Mouse (Mus musculus): ENCODE results near the gene Ncln. TPM values are rescaled to one million over a fixed set of nuclear protein-coding genes. Genes with fewer than 3 reads are reported as not detected.

Gene Ncln
- polyA plus RNA-seq (2015; fragmentation: Nextera tagmentation; extraction: Ambion mirVana): 56.0 and 62.1 TPM in 2 replicates

- peaks cover 35% of the 10 kb centered on the region for H3K4me1 ChIP-seq (replicated peaks)
- H3K4me2 ChIP-seq: peak within 1 kb of the TSS; percentile 100
- H3K4me3 ChIP-seq: peak within 1 kb of the TSS; percentile 69
- H3K9me3 ChIP-seq: no peaks in the 10 kb centered on the region
- peaks cover 21% of the 10 kb centered on the region for H3K36me3 ChIP-seq
- H3K9ac ChIP-seq: peak within 1 kb of the TSS; percentile 91
- under 1% methylated on average over 44 of the region's 45 CpGs for WGBS
- ATAC-seq (ENCODE audit: low FRiP score): peak; percentile 96
- peak within 1 kb of the TSS; percentile 75 for H3K27ac ChIP-seq
- H3K27me3 ChIP-seq: no peaks in the 10 kb centered on the region
These were observed at the start of gene Ncln for GRCm38 (mm10) chr10:81496264-81496901. Ncln (minus strand) TSS chr10:81496392.

DNA sequence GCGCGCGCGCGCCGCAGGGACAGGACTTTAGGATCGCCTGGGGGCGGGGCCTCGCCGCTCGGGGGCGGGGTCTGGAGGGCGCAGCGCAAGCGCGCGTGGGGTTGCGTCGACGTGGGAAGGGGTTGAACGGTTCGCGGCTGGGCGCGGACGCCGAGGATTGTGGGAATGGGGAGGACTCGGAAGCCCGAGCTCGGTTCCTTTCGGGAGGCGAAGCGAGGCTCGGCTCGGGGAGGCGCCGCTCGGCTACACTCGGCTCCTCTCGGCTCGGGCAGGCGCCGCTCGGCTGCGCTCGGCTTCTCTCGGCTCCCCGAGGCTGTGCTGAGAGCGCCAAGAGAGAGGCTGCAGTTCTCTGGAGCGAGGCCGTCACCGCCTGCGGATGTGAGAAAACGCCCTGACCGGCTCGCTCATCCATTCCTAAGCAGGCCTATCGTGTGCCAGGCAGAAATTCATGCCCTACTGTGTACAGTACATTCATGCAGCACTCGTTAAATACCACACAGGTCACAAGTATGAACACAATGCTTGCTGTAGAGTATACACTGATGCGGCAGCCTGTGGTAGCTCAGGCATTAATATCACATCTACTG, 49.1 kb upstream of the Ncln start, which contains the start of gene Gna11:
Gna11 (minus strand) TSS at position 30 of the 587 bp plus-strand sequence.
- H3K4me1 ChIP-seq (replicated peaks): peaks cover 42% of the 10 kb centered on the region
- peak within 1 kb of the TSS; percentile 97 for H3K4me3 ChIP-seq
- H3K27ac ChIP-seq: peak within 1 kb of the TSS; percentile 94
- peak within 1 kb of the TSS; percentile 99 for H3K9ac ChIP-seq
- H3K27me3 ChIP-seq: 0 out of 2 replicates have a peak, but pooled peaks cover 3% of the 10 kb centered on the region
- 1% methylated on average over 55 of the region's 59 CpGs for WGBS
- peaks cover 5% of the 10 kb centered on the region for H3K36me3 ChIP-seq
- ATAC-seq (ENCODE audit: low FRiP score): peak; percentile 96
- peak within 1 kb of the TSS; percentile 98 for H3K4me2 ChIP-seq
- H3K9me3 ChIP-seq: no peaks in the 10 kb centered on the region

DNA sequence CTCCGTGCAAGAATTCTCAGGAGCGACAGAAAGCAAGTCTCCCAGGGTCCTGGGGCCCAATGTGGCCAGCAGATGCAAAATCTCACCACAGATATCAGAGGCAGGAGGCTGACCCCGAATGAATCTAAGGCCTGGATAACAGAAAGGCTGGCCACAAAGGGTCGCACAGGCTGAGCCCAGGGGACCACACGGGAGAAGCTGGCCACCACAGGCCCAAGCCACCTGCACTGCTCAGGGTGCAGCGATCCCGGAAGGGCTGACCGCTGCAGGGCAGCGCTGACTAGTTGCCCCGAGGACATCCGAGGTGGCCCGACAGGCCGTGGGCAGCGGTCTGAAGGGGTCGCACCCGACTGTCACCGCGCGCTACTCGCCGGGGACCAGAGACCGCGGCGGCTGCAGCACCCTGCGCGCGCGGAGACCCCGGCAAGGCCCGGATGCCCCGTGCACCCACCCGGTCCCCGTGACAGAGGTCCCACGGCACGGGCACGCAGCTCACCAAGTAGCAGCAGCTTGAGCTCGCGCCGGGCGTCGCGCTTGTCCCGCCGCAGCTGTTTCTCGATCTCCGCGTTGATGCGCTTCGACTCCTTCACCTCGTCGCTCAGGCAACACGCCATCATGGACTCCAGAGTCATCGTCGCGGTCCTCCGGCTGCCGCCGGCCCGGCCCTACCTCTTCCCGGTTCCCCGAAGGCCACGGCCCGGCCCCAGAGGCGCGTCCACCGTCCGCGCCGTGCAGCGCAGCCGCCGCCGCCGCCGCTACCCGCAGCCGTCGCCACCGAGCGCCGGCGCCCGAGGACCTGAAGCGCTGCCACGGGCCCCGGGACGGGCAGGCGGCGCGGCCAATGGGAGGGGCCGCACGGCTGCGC, 48.3 kb upstream of the Ncln start:
- H3K27me3 ChIP-seq: 0 out of 2 replicates have a peak, but pooled peaks cover 3% of the 10 kb centered on the region
- H3K4me1 ChIP-seq (replicated peaks): peaks cover 44% of the 10 kb centered on the region
- H3K4me2 ChIP-seq: peak overlapping the region; percentile 98
- H3K4me3 ChIP-seq: peak overlapping the region; percentile 97
- H3K27ac ChIP-seq: peak overlapping the region; percentile 94
- peaks cover 10% of the 10 kb centered on the region for H3K36me3 ChIP-seq
- peak; percentile 11 for ATAC-seq (ENCODE audit: low FRiP score)
- no peaks in the 10 kb centered on the region for H3K9me3 ChIP-seq
- peak overlapping the region; percentile 99 for H3K9ac ChIP-seq
- under 1% methylated on average over 69 of the region's 93 CpGs for WGBS

GRCm38 (mm10) chr10:81543633-81544032, 47.4 kb upstream of the Ncln start:
- WGBS: 57% methylated on average over 1 of the region's 1 CpGs
- ATAC-seq (ENCODE audit: low FRiP score): no peak
- H3K9ac ChIP-seq: peak overlapping the region; percentile 99
- peak overlapping the region; percentile 98 for H3K4me2 ChIP-seq
- H3K27ac ChIP-seq: no peak overlapping the region
- H3K27me3 ChIP-seq: no peaks in the 10 kb centered on the region
- peaks cover 17% of the 10 kb centered on the region for H3K36me3 ChIP-seq
- peaks cover 44% of the 10 kb centered on the region for H3K4me1 ChIP-seq (replicated peaks)
- no peaks in the 10 kb centered on the region for H3K9me3 ChIP-seq
- peak overlapping the region; percentile 97 for H3K4me3 ChIP-seq

DNA sequence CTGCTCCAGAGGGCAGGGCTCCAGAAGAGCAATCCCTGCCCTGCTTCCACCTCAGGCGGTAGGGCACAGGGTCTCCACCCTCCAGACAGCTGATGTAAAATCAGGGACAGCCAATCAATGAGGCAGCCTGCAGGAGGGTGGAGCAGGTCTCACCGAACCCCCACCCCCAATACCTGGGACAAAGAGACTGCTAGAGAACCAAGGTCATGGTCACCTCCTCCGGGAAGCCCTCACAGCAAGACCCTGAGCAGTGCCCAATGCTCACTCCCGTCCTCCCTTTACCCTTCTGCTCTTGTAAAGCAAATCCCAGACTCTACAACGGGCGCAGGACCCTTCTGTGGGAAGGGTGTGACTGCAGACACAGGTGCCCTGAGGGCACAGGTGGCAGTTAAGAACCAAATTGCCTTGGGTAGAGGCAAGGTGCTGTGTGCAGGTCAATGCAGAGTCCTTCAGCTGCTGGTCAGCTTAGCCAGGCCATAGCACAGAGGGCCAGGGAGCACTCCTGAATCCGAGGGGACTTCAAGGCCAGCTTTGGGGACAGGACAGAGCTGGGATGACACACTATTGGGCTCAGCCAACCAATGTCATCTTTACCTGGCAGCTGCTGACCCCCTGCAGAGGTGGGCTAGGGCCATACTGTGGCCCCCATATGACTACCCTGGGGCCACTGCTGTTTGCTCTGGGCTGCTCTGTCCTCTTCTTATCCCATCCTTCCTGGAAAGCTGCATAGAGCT, 46.7 kb upstream of the Ncln start:
- H3K27me3 ChIP-seq: no peaks in the 10 kb centered on the region
- no peak overlapping the region for H3K27ac ChIP-seq
- peaks cover 17% of the 10 kb centered on the region for H3K36me3 ChIP-seq
- 79% methylated on average over 7 of the region's 7 CpGs for WGBS
- no peaks in the 10 kb centered on the region for H3K9me3 ChIP-seq
- H3K9ac ChIP-seq: peak overlapping the region; percentile 99
- peaks cover 44% of the 10 kb centered on the region for H3K4me1 ChIP-seq (replicated peaks)
- ATAC-seq (ENCODE audit: low FRiP score): no peak
- H3K4me3 ChIP-seq: peak overlapping the region; percentile 97
- H3K4me2 ChIP-seq: peak overlapping the region; percentile 98

- H3K27ac ChIP-seq: no peak overlapping the region
- H3K4me3 ChIP-seq: no peak overlapping the region
- H3K9me3 ChIP-seq: no peaks in the 10 kb centered on the region
- peaks cover 44% of the 10 kb centered on the region for H3K4me1 ChIP-seq (replicated peaks)
- H3K27me3 ChIP-seq: no peaks in the 10 kb centered on the region
- 87% methylated on average over 10 of the region's 10 CpGs for WGBS
- H3K36me3 ChIP-seq: peaks cover 20% of the 10 kb centered on the region
- H3K4me2 ChIP-seq: 0 out of 2 replicates have a peak overlapping the region, but pooled peaks have one; percentile 8
- H3K9ac ChIP-seq: peak overlapping the region; percentile 99
- ATAC-seq (ENCODE audit: low FRiP score): no peak
These were observed 45.6 kb upstream of the Ncln start for GRCm38 (mm10) chr10:81541803-81542202.

GRCm38 (mm10) chr10:81541363-81541762, 45.2 kb upstream of the Ncln start:
- H3K36me3 ChIP-seq: peaks cover 20% of the 10 kb centered on the region
- H3K9ac ChIP-seq: peak overlapping the region; percentile 99
- 91% methylated on average over 5 of the region's 5 CpGs for whole genome bisulfite sequencing
- H3K27ac ChIP-seq: no peak overlapping the region
- 0 out of 2 replicates have a peak overlapping the region, but pooled peaks have one; percentile 8 for H3K4me2 ChIP-seq
- no peaks in the 10 kb centered on the region for H3K9me3 ChIP-seq
- no peak overlapping the region for H3K4me3 ChIP-seq
- H3K27me3 ChIP-seq: no peaks in the 10 kb centered on the region
- no peak for ATAC-seq (ENCODE audit: low FRiP score)
- H3K4me1 ChIP-seq (replicated peaks): peaks cover 44% of the 10 kb centered on the region

DNA sequence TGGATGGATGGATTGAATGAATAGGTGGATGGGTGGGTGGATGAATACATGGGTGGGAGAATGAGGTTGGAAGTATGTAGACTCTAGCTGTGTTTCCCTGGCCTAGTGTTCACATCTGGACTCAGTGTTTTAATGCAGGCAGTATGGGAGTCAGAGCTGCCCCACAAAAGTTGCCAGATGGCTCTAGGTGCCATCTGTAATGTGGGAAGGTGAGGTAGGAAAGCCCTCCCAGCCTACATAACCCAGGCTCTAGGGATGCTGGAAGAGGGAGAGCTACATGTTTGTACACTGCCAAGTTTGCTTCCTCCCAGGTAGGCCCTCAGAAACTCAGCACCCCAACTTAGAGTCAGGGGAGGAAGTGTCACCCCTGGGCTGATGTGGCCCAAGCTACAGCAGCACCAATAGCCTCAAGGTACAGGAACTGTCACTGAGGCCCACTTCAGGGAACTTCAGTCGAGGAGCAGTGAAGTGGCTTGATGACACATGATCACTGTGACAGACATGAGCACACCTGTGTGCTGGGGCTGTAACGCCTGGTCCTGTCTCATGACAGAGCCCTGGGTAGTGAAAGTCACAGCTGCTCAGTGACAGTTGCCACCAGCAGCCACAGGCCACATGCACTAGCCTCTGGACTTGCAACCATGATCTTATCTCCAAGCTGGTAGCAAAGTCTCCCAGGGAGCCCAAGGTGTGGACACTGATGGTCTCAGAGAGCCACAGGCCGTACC, 42.3 kb upstream of the Ncln start:
- no peak for ATAC-seq (ENCODE audit: low FRiP score)
- Histone ChIP-seq H3K4me3 (no peak overlapping the region), H3K27me3 (no peaks in the 10 kb centered on the region), H3K9me3 (no peaks in the 10 kb centered on the region), H3K4me2 (no peak overlapping the region), H3K9ac (0 out of 2 replicates have a peak overlapping the region, but pooled peaks have one; percentile 19), H3K4me1 (replicated peaks) (peaks cover 39% of the 10 kb centered on the region), H3K36me3 (peaks cover 38% of the 10 kb centered on the region), H3K27ac (no peak overlapping the region)
- 90% methylated on average over 3 of the region's 3 CpGs for WGBS

DNA sequence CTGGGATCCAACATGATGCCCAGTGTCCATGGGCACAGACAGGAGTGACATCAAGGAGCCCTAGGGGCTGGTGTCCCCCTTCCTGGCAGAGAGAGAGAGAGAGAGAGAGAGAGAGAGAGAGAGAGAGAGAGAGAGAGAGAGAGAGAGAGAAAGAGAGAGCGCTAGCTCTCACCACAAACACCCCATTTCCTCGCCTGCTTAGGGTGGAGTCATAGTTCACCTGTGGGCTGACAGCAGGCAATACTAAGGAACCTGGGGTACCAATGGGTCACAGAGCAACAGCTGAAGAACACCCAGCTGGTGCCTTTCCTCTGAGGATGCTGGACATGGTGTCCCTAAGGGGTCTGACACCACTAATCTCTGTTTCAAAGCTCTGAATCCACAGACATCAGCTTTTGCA, 41.2 kb upstream of the Ncln start:
- no peak overlapping the region for H3K27ac ChIP-seq
- peaks cover 29% of the 10 kb centered on the region for H3K4me1 ChIP-seq (replicated peaks)
- peaks cover 46% of the 10 kb centered on the region for H3K36me3 ChIP-seq
- no peak overlapping the region for H3K4me2 ChIP-seq
- 0 out of 2 replicates have a peak overlapping the region, but pooled peaks have one; percentile 19 for H3K9ac ChIP-seq
- no peak for ATAC-seq (ENCODE audit: low FRiP score)
- no peaks in the 10 kb centered on the region for H3K9me3 ChIP-seq
- no peak overlapping the region for H3K4me3 ChIP-seq
- 88% methylated on average over 2 of the region's 2 CpGs for WGBS
- H3K27me3 ChIP-seq: no peaks in the 10 kb centered on the region

- H3K4me1 ChIP-seq (replicated peaks): peaks cover 22% of the 10 kb centered on the region
- peaks cover 51% of the 10 kb centered on the region for H3K36me3 ChIP-seq
- no peaks in the 10 kb centered on the region for H3K27me3 ChIP-seq
- no peak overlapping the region for H3K4me3 ChIP-seq
- 79% methylated on average over 6 of the region's 6 CpGs for WGBS
- H3K4me2 ChIP-seq: no peak overlapping the region
- H3K9me3 ChIP-seq: no peaks in the 10 kb centered on the region
- ATAC-seq (ENCODE audit: low FRiP score): no peak
- no peak overlapping the region for H3K9ac ChIP-seq
- H3K27ac ChIP-seq: no peak overlapping the region
These were observed 40.5 kb upstream of the Ncln start for GRCm38 (mm10) chr10:81536734-81537133.

GRCm38 (mm10) chr10:81534826-81535225, 38.6 kb upstream of the Ncln start:
- Histone ChIP-seq H3K27me3 (no peaks in the 10 kb centered on the region), H3K9me3 (no peaks in the 10 kb centered on the region), H3K4me3 (no peak overlapping the region), H3K27ac (no peak overlapping the region), H3K4me2 (no peak overlapping the region), H3K4me1 (replicated peaks) (peaks cover 7% of the 10 kb centered on the region), H3K36me3 (peaks cover 63% of the 10 kb centered on the region), H3K9ac (no peak overlapping the region)
- WGBS: 70% methylated on average over 16 of the region's 16 CpGs
- ATAC-seq (ENCODE audit: low FRiP score): no peak
